Mouse (Mus musculus): ENCODE data around the gene Gfra4. TPM values are rescaled to one million over a fixed set of nuclear protein-coding genes. Genes with fewer than 3 reads are reported as not detected.
"Not testable (repeated sequence)": the region's sequence is repeated elsewhere in the genome, so short reads cannot be mapped to it uniquely, and the experiment has no call there.

The Gfra4 gene
- polyA plus RNA-seq, 1 experiment: 43.7 TPM

- TF ChIP-seq POLR2A (IDR thresholded peaks at IDR 0.05; ENCODE audit: borderline replicate concordance, extremely low read depth, insufficient read depth, insufficient read length, poor library complexity, severe bottlenecking): no peak
- TF ChIP-seq CTCF (IDR thresholded peaks at IDR 0.05; ENCODE audit: borderline replicate concordance, extremely low read depth, insufficient read depth, insufficient read length): no peak
- DNase-seq (ENCODE audit: low read depth): no peak
These were observed 2.3 kb upstream of the Gfra4 start for GRCm38 (mm10) chr2:131044989-131045720.

GRCm38 (mm10) chr2:131044354-131044852 lies 1.5 kb upstream of the Gfra4 start:
- TF ChIP-seq CTCF (IDR thresholded peaks at IDR 0.05; ENCODE audit: borderline replicate concordance, extremely low read depth, insufficient read depth, insufficient read length) (no peak), POLR2A (IDR thresholded peaks at IDR 0.05; ENCODE audit: borderline replicate concordance, extremely low read depth, insufficient read depth, insufficient read length, poor library complexity, severe bottlenecking) (no peak)
- peak; percentile 9 for DNase-seq (ENCODE audit: low read depth)

- peak; percentile 80 for DNase-seq (ENCODE audit: low read depth)
- TF ChIP-seq POLR2A (IDR thresholded peaks at IDR 0.05; ENCODE audit: borderline replicate concordance, extremely low read depth, insufficient read depth, insufficient read length, poor library complexity, severe bottlenecking): peak; percentile 34; the same call in 1 of the 2 replicates
- no peak for TF ChIP-seq CTCF (IDR thresholded peaks at IDR 0.05; ENCODE audit: borderline replicate concordance, extremely low read depth, insufficient read depth, insufficient read length)
These were observed 1.7 kb downstream of the Gfra4 start for GRCm38 (mm10) chr2:131040854-131041825.

- TF ChIP-seq CTCF (IDR thresholded peaks at IDR 0.05; ENCODE audit: borderline replicate concordance, extremely low read depth, insufficient read depth, insufficient read length) (no peak), POLR2A (IDR thresholded peaks at IDR 0.05; ENCODE audit: borderline replicate concordance, extremely low read depth, insufficient read depth, insufficient read length, poor library complexity, severe bottlenecking) (no peak)
- no peak for DNase-seq (ENCODE audit: low read depth)
These were observed 4.2 kb downstream of the Gfra4 start for GRCm38 (mm10) chr2:131038675-131039074.

GRCm38 (mm10) chr2:131038197-131038596 lies 4.7 kb downstream of the Gfra4 start:
- DNase-seq (ENCODE audit: low read depth): no peak
- TF ChIP-seq CTCF (IDR thresholded peaks at IDR 0.05; ENCODE audit: borderline replicate concordance, extremely low read depth, insufficient read depth, insufficient read length) (no peak), POLR2A (IDR thresholded peaks at IDR 0.05; ENCODE audit: borderline replicate concordance, extremely low read depth, insufficient read depth, insufficient read length, poor library complexity, severe bottlenecking) (no peak)

- DNase-seq (ENCODE audit: low read depth): peak; percentile 28
- no peak for TF ChIP-seq CTCF (IDR thresholded peaks at IDR 0.05; ENCODE audit: borderline replicate concordance, extremely low read depth, insufficient read depth, insufficient read length)
These were observed 5.5 kb downstream of the Gfra4 start for GRCm38 (mm10) chr2:131037226-131037990.

- TF ChIP-seq CTCF (IDR thresholded peaks at IDR 0.05; ENCODE audit: borderline replicate concordance, extremely low read depth, insufficient read depth, insufficient read length): no peak
- no peak for TF ChIP-seq POLR2A (IDR thresholded peaks at IDR 0.05; ENCODE audit: borderline replicate concordance, extremely low read depth, insufficient read depth, insufficient read length, poor library complexity, severe bottlenecking)
These were observed 6.1 kb downstream of the Gfra4 start for GRCm38 (mm10) chr2:131036757-131037156.

GRCm38 (mm10) chr2:131036343-131036742 lies 6.5 kb downstream of the Gfra4 start:
- no peak for TF ChIP-seq POLR2A (IDR thresholded peaks at IDR 0.05; ENCODE audit: borderline replicate concordance, extremely low read depth, insufficient read depth, insufficient read length, poor library complexity, severe bottlenecking)
- TF ChIP-seq CTCF (IDR thresholded peaks at IDR 0.05; ENCODE audit: borderline replicate concordance, extremely low read depth, insufficient read depth, insufficient read length): no peak

More at GRCm38 (mm10) chr2:131036757-131037156, 6.1 kb downstream of the Gfra4 start:
- no peak for DNase-seq (ENCODE audit: low read depth)

GRCm38 (mm10) chr2:131031406-131031805 lies 11.5 kb downstream of the Gfra4 start:
- DNase-seq (ENCODE audit: low read depth): not testable (repeated sequence)

More at GRCm38 (mm10) chr2:131036343-131036742, 6.5 kb downstream of the Gfra4 start:
- DNase-seq (ENCODE audit: low read depth): no peak

- no peak for DNase-seq (ENCODE audit: low read depth)
These were observed 11.9 kb downstream of the Gfra4 start for GRCm38 (mm10) chr2:131030998-131031397.

GRCm38 (mm10) chr2:131030561-131030960 lies 12.3 kb downstream of the Gfra4 start:
- TF ChIP-seq POLR2A (IDR thresholded peaks at IDR 0.05; ENCODE audit: borderline replicate concordance, extremely low read depth, insufficient read depth, insufficient read length, poor library complexity, severe bottlenecking) (no peak), CTCF (IDR thresholded peaks at IDR 0.05; ENCODE audit: borderline replicate concordance, extremely low read depth, insufficient read depth, insufficient read length) (no peak)
- DNase-seq (ENCODE audit: low read depth): no peak

More at GRCm38 (mm10) chr2:131030998-131031397, 11.9 kb downstream of the Gfra4 start:
- TF ChIP-seq POLR2A (IDR thresholded peaks at IDR 0.05; ENCODE audit: borderline replicate concordance, extremely low read depth, insufficient read depth, insufficient read length, poor library complexity, severe bottlenecking): no peak
- TF ChIP-seq CTCF (IDR thresholded peaks at IDR 0.05; ENCODE audit: borderline replicate concordance, extremely low read depth, insufficient read depth, insufficient read length): no peak
